Mouse (Mus musculus) kidney, adult 2 months (tissue): ENCODE measurements at regions not wholly inside any gene's neighbourhood (a gene's known extent, or its start where the extent isn't known, plus 50 kb on each side); places are given as distances from the start of the nearest gene placed in this dataset.

Experiments
- CTCF ChIP-seq: fragments of 200-500 bp; conservative IDR thresholded peaks from 2 replicates; pipeline ENCODE4 v1.5.1; 2011; ENCODE audit warnings: low read depth, mild to moderate bottlenecking, control low read depth, low read length, moderate library complexity, mixed read lengths; ENCODE audit not compliant: insufficient read depth, insufficient read length
- POLR2A ChIP-seq: fragments of 200-500 bp; IDR thresholded peaks from one replicate; pipeline ENCODE4 v1.6.1; 2011; ENCODE audit warnings: low read depth, low read length, control low read depth

GRCm38 (mm10) chr13:107846621-107847178 is 197.5 kb upstream of the Smim15 start:
- TF ChIP-seq POLR2A (no peak), CTCF (no peak)
